Mouse (Mus musculus) MEL (cell line): ENCODE measurements around the gene Dcp1b. TPM values are rescaled to one million over a fixed set of nuclear protein-coding genes. Genes with fewer than 3 reads are reported as not detected.
A peak's percentile ranks its signal among the peaks of the same experiment; 100 is the strongest.

Source experiments
- DNase-seq: peaks from one replicate; pipeline ENCODE4 v3.0.0; 2011; ENCODE audit warnings: low read depth, low spot score
- H3K27ac ChIP-seq: 2 replicates; pipeline ENCODE4 v1.5.1; 2012; ENCODE audit warnings: low read depth, mild to moderate bottlenecking, control low read depth, low read length, moderate library complexity; ENCODE audit not compliant: control insufficient read depth
- H3K27me3 ChIP-seq, 2 experiments: fragments of 150-350 bp in 1 of 2; sonication (generic) in 1 of 2; 2 replicates each; pipeline ENCODE4 v1.6.1; 2012; ENCODE audit warnings: low read length in 2 of 2, mild to moderate bottlenecking in 2 of 2, improper control_type of control experiment in 1 of 2, moderate library complexity in 1 of 2; ENCODE audit not compliant: insufficient read depth in 2 of 2, control insufficient read depth in 1 of 2
- H3K36me3 ChIP-seq, 2 experiments: 2 replicates each; pipeline ENCODE4 v1.6.1; 2012 to 2014; ENCODE audit warnings: low read length in 2 of 2, improper control_type of control experiment in 1 of 2, inconsistent platforms in 1 of 2, mild to moderate bottlenecking in 1 of 2; ENCODE audit not compliant: insufficient read depth in 2 of 2, control insufficient read depth in 1 of 2
- H3K4me1 ChIP-seq, 2 experiments: fragments of 150-350 bp in 1 of 2; sonication (generic) in 1 of 2; 2 replicates each; pipeline ENCODE4 v1.6.1; 2012; ENCODE audit warnings: low read length in 2 of 2, improper control_type of control experiment in 1 of 2, mild to moderate bottlenecking in 1 of 2; ENCODE audit not compliant: insufficient read depth in 2 of 2, control insufficient read depth in 1 of 2
- H3K4me3 ChIP-seq, 2 experiments: fragments of 150-350 bp in 1 of 2; sonication (generic) in 1 of 2; 2 replicates each; pipeline ENCODE4 v1.5.1; 2012; ENCODE audit warnings: low read depth in 2 of 2, low read length in 2 of 2, mild to moderate bottlenecking in 2 of 2, moderate library complexity in 2 of 2, control low read depth in 1 of 2, improper control_type of control experiment in 1 of 2; ENCODE audit not compliant: control insufficient read depth in 1 of 2, insufficient read depth in 1 of 2
- H3K79me2 ChIP-seq: 2 replicates; pipeline ENCODE4 v1.6.1; 2012; ENCODE audit warnings: mild to moderate bottlenecking, low read length, moderate library complexity; ENCODE audit not compliant: control insufficient read depth, poor library complexity, insufficient read depth
- H3K9ac ChIP-seq: 2 replicates; pipeline ENCODE4 v1.6.1; 2012; ENCODE audit warnings: low read depth, mild to moderate bottlenecking, control low read depth, low read length, moderate library complexity; ENCODE audit not compliant: control insufficient read depth, poor library complexity, severe bottlenecking
- H3K9me3 ChIP-seq: fragments of 150-350 bp; sonication (generic); replicated peaks from 2 replicates; pipeline ENCODE4 v1.6.1; 2012; ENCODE audit warnings: mild to moderate bottlenecking, low read length, improper control_type of control experiment, moderate library complexity; ENCODE audit not compliant: insufficient read depth
- BHLHE40 ChIP-seq: IDR thresholded peaks from 2 replicates; pipeline ENCODE4 v1.6.1; 2012; ENCODE audit warnings: low read depth, mild to moderate bottlenecking, inconsistent platforms, low read length, improper control_type of control experiment, borderline replicate concordance
- CHD2 ChIP-seq: IDR thresholded peaks from 2 replicates; pipeline ENCODE4 v1.6.1; 2011; ENCODE audit warnings: low read length, improper control_type of control experiment
- CTCF ChIP-seq, 3 experiments: IDR thresholded peaks in 2 of 3; conservative IDR thresholded peaks in 1 of 3; 2 replicates each; pipeline ENCODE4 v1.5.1; 2011 to 2012; ENCODE audit warnings: low read length in 3 of 3, low read depth in 2 of 3, mild to moderate bottlenecking in 2 of 3, improper control_type of control experiment in 1 of 3, inconsistent platforms in 1 of 3, mixed read lengths in 1 of 3, moderate library complexity in 1 of 3; ENCODE audit not compliant: control insufficient read depth in 1 of 3, insufficient read depth in 1 of 3, poor library complexity in 1 of 3, severe bottlenecking in 1 of 3
- ELF1 ChIP-seq: IDR thresholded peaks from 2 replicates; pipeline ENCODE4 v1.6.1; 2014; ENCODE audit warnings: low read depth, mild to moderate bottlenecking, inconsistent platforms, low read length, improper control_type of control experiment, moderate library complexity
- GATA1 ChIP-seq: IDR thresholded peaks from 2 replicates; pipeline ENCODE4 v1.6.1; 2011; ENCODE audit warnings: low read depth, low read length, improper control_type of control experiment
- KAT2A ChIP-seq: conservative IDR thresholded peaks from 2 replicates; pipeline ENCODE4 v1.6.1; 2012; ENCODE audit warnings: low read depth, low read length, improper control_type of control experiment, inconsistent platforms
- MAX ChIP-seq: IDR thresholded peaks from 2 replicates; pipeline ENCODE4 v1.6.1; 2011; ENCODE audit warnings: low read length, improper control_type of control experiment
- MYB ChIP-seq: IDR thresholded peaks from 2 replicates; pipeline ENCODE4 v1.6.1; 2011; ENCODE audit warnings: mild to moderate bottlenecking, low read depth, low read length, improper control_type of control experiment
- MYC ChIP-seq: IDR thresholded peaks from 2 replicates; pipeline ENCODE4 v1.6.1; 2011; ENCODE audit warnings: low read depth, mild to moderate bottlenecking, low read length, improper control_type of control experiment, moderate library complexity
- RAD21 ChIP-seq: IDR thresholded peaks from 2 replicates; pipeline ENCODE4 v1.6.1; 2011; ENCODE audit warnings: mild to moderate bottlenecking, low read depth, low read length, improper control_type of control experiment
- SIN3A ChIP-seq: IDR thresholded peaks from 2 replicates; pipeline ENCODE4 v1.6.1; 2012; ENCODE audit warnings: low read length, improper control_type of control experiment, inconsistent platforms
- SMC3 ChIP-seq: IDR thresholded peaks from 2 replicates; pipeline ENCODE4 v1.6.1; 2011; ENCODE audit warnings: low read depth, low read length, improper control_type of control experiment
- TAL1 ChIP-seq: IDR thresholded peaks from 2 replicates; pipeline ENCODE4 v1.6.1; 2012; ENCODE audit warnings: mild to moderate bottlenecking, inconsistent platforms, low read length, moderate library complexity, mixed read lengths
- UBTF ChIP-seq: IDR thresholded peaks from 2 replicates; pipeline ENCODE4 v1.6.1; 2012; ENCODE audit warnings: low read depth, mild to moderate bottlenecking, inconsistent platforms, low read length, improper control_type of control experiment, moderate library complexity, borderline replicate concordance; ENCODE audit not compliant: insufficient read depth
- ZMIZ1 ChIP-seq: IDR thresholded peaks from 2 replicates; pipeline ENCODE4 v1.6.1; 2012; ENCODE audit warnings: low read depth, mild to moderate bottlenecking, inconsistent platforms, low read length, improper control_type of control experiment, moderate library complexity
- ZNF384 ChIP-seq: IDR thresholded peaks from 2 replicates; pipeline ENCODE4 v1.6.1; 2012; ENCODE audit warnings: low read depth, mild to moderate bottlenecking, inconsistent platforms, low read length, improper control_type of control experiment
- polyA plus RNA-seq, 2 experiments: library from polyadenylated mRNA; stranded (reverse) in 1 of 2; unstranded in 1 of 2; fragments of >175 nt in 1 of 2; fragments of >200 nt in 1 of 2; gene quantifications; 2 replicates each; pipeline versions ENCODE4 v1.2.1 to v1.2.4; 2012; ENCODE audit warnings: low replicate concordance in 2 of 2, low read depth in 1 of 2; ENCODE audit not compliant: insufficient read length in 2 of 2, insufficient read depth in 1 of 2, missing spikeins in 1 of 2
- total RNA-seq: library from RNA; depleted of rRNA; stranded (reverse); fragments of 300-350 nt; gene quantifications from 2 replicates; pipeline ENCODE4 v1.2.3, GENCODE M21; 2012

Dcp1b gene
- total and polyA plus RNA-seq, 3 experiments = 7.9 to 15.7 TPM; not detected in 1

DNA sequence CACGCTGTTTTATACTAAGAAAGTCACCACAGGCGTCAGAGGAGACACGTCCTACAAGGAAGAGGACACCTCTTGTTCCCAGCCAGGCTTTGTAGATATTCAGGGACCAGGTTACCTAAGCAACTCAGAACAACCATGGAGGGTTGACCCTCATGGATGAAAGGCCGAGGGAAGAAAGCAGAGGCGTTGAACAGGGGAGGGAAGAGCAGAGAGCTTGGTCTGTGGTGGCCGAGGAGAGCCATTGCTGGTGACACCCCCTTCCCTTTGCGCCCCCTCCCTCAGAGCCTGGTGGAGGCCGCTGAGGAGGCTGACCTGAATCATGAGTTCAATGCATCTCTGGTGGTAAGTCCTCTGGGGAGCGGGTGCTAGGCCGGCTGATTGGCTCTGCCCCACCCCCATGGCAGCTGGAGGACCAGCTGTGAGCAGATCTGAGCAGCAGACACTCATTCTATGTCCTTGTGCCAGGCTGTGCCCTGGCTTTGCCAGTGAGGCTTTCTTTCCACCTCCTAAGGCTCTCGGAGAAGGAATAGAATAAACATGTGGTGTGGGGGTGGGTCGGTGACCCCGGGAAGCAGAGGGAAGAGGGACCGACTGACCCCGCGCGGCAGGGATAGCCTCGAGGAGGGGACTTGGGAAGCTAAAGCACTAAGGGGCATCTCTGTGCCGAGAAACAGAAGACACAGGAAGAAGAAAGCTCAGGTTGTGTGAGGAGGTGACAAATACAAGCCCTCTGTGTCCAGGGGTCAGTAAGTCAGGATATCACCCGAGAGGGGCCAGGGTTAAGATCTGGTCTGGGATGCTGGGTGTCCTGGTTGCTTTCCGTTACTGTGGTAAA lies 66.0 kb downstream of the Dcp1b start:
- H3K27ac ChIP-seq = no peak overlapping the region
- H3K4me1 ChIP-seq = no peaks in the 10 kb centered on the region
- no peaks in the 10 kb centered on the region for H3K9me3 ChIP-seq
- H3K9ac ChIP-seq = no peak overlapping the region
- no peak for TF ChIP-seq SIN3A
- TF ChIP-seq GATA1 = no peak
- TF ChIP-seq MYC = no peak
- H3K79me2 ChIP-seq = no peaks in the 10 kb centered on the region
- no peaks in the 10 kb centered on the region for H3K27me3 ChIP-seq
- DNase-seq = no peak
- no peaks in the 10 kb centered on the region for H3K36me3 ChIP-seq
- H3K4me3 ChIP-seq = no peak overlapping the region

DNA sequence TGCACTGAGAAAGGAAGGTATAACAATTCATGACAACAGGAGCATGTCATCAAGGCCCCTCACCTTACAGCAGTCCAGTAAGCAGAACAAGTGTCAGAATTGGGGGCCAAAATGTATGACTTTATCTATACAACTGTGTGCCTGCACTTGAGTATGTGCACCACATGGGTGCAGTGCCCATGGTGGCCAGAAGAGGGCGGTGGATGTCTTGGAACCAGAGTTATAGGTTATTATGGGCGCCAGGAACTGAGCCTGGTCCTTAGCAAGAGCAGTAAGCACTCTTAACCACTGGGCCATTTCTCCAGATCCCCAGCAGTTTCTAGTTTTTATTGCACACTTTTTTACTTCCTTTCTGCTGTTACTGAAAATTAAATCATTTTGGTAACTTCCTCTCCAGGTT lies 71.0 kb downstream of the Dcp1b start:
- Histone ChIP-seq H3K9me3 (no peaks in the 10 kb centered on the region), H3K27me3 (no peaks in the 10 kb centered on the region), H3K27ac (no peak overlapping the region), H3K36me3 (no peaks in the 10 kb centered on the region), H3K79me2 (no peaks in the 10 kb centered on the region), H3K4me1 (no peaks in the 10 kb centered on the region), H3K9ac (no peak overlapping the region), H3K4me3 (no peak overlapping the region)
- peak; percentile 26 to 42 (median 35) for TF ChIP-seq CTCF (IDR thresholded peaks at IDR 0.05 in 2 of 3, conservative IDR thresholded peaks at IDR 0.05 in 1 of 3; ENCODE audit: control insufficient read depth in 1 of 3, insufficient read depth in 1 of 3, low read depth in 2 of 3, low read length in 3 of 3, poor library complexity in 1 of 3, severe bottlenecking in 1 of 3)
- no peak for TF ChIP-seq GATA1
- TF ChIP-seq ZNF384 = no peak
- DNase-seq = peak; percentile 10

DNA sequence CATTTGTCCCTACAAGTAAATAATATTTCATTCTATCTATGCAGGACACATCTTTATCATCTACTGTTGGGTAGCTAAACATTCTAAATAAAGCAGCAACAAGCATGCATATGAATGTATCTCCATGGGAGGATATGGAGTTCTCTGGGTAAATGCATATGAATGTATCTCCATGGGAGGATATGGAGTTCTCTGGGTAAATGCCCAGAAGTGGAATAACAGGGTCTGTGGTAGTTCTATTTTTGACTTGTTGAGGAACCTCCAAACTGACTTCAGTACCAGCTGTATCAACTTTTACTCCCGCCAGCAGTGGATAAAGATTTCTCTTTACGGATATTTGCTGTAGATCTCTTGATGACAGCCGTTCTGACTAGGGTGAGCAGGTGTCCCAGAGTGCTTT lies 73.5 kb downstream of the Dcp1b start:
- no peaks in the 10 kb centered on the region for H3K36me3 ChIP-seq
- DNase-seq = no peak
- H3K9me3 ChIP-seq = no peaks in the 10 kb centered on the region
- H3K4me3 ChIP-seq = no peak overlapping the region
- no peak overlapping the region for H3K9ac ChIP-seq
- H3K27ac ChIP-seq = no peak overlapping the region
- TF ChIP-seq UBTF (no peak), CHD2 (no peak), SMC3 (no peak), ZMIZ1 (no peak), MYB (no peak), ELF1 (no peak), MAX (no peak), RAD21 (no peak), KAT2A (no peak), TAL1 (no peak), BHLHE40 (no peak)
- no peaks in the 10 kb centered on the region for H3K4me1 ChIP-seq
- H3K27me3 ChIP-seq = peaks cover 0 to 4% of the 10 kb centered on the region in 2 experiments; a peak in 2 of 4 replicates
- H3K79me2 ChIP-seq = no peaks in the 10 kb centered on the region
